Mouse (Mus musculus) stomach, embryonic 14.5 days (tissue): Measurements from ENCODE around the gene Olfr319. TPM values are rescaled to one million over a fixed set of nuclear protein-coding genes. Genes with fewer than 3 reads are reported as not detected.
"Not testable (repeated sequence)": the region's sequence is repeated elsewhere in the genome, so short reads cannot be mapped to it uniquely, and the experiment has no call there.

Source experiments
- ATAC-seq: fragments of 200-750 bp; cut with Nextera tagmentation; 2 replicates; pipeline ENCODE4 v1.8.0; 2017; ENCODE audit warnings: low read depth, moderate TSS enrichment; ENCODE audit not compliant: insufficient number of reproducible peaks, insufficient read depth, low FRiP score
- H3K27ac ChIP-seq: fragments of 300-500 bp; sonication (generic); 2 replicates; pipeline ENCODE4 v1.5.1; 2014; ENCODE audit warnings: mild to moderate bottlenecking, low read length, moderate library complexity, mixed read lengths
- H3K27me3 ChIP-seq: fragments of 300-500 bp; sonication (generic); 2 replicates; pipeline ENCODE4 v1.6.1; 2014; ENCODE audit warnings: low read length, control low read depth, mixed read lengths; ENCODE audit not compliant: control insufficient read depth, insufficient read depth
- H3K36me3 ChIP-seq: fragments of 300-500 bp; sonication (generic); 2 replicates; pipeline ENCODE4 v1.6.1; 2014; ENCODE audit warnings: mild to moderate bottlenecking, control low read depth, low read length, moderate library complexity, mixed read lengths; ENCODE audit not compliant: control insufficient read depth, insufficient read depth
- H3K4me1 ChIP-seq: fragments of 300-500 bp; sonication (generic); 2 replicates; pipeline ENCODE4 v1.6.1; 2014; ENCODE audit warnings: low read length, control low read depth, mixed read lengths; ENCODE audit not compliant: control insufficient read depth, insufficient read depth
- H3K4me2 ChIP-seq: fragments of 300-500 bp; sonication (generic); replicated peaks from 2 replicates; pipeline ENCODE4 v1.6.1; 2014; ENCODE audit warnings: low read depth, low read length, control low read depth
- H3K4me3 ChIP-seq: fragments of 300-500 bp; sonication (generic); 2 replicates; pipeline ENCODE4 v1.5.1; 2014; ENCODE audit warnings: low read depth, low read length, control low read depth
- H3K9ac ChIP-seq: fragments of 300-500 bp; sonication (generic); replicated peaks from 2 replicates; pipeline ENCODE4 v1.6.1; 2014; ENCODE audit warnings: low read depth, mild to moderate bottlenecking, control low read depth, low read length, moderate library complexity, mixed read lengths
- H3K9me3 ChIP-seq: fragments of 300-500 bp; sonication (generic); 2 replicates; pipeline ENCODE4 v1.6.1; 2016; ENCODE audit warnings: low read depth, low read length, control low read depth; ENCODE audit not compliant: control insufficient read depth
- WGBS: fragments of 180-500 bp; shearing (Covaris S2); extraction: QIAGEN DNeasy Blood & Tissue Kit; methylation state at CpG from one replicate; pipeline ENCODE4 v1.1.7; 2014; 5-methylcytosine and 5-hydroxymethylcytosine counted together
- polyA plus RNA-seq: library from polyadenylated mRNA; unstranded; fragments of >200 nt; fragmentation: Nextera tagmentation; extraction: Ambion mirVana; gene quantifications from 2 replicates; pipeline ENCODE4 v1.2.1, GENCODE M21; 2014

The Olfr319 gene
- polyA plus RNA-seq, 1 experiment from 2014 or later = not detected

DNA sequence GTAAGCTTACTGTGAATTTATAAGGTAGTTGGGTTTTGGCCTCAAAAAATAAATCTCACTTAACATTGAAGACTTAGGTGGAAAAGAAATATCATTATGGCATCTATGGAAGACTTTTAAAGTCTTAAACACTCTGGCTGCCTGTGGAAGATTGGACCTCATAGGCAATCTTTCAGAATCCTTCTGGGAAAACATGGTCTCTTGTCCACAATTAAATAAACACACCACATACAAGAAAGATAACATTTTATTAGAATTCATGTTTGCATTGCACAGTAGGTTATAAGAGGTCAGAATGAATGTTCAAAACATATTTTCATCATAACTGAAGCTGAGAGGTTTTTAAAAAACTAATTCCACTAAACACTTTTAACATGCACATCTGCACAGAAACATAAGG is 25.0 kb downstream of the Olfr319 start, which contains the start of gene Olfr318:
Gene Olfr318, minus strand, starts transcription at position 101 of the 400 bp plus-strand sequence.
- no peaks in the 10 kb centered on the region for H3K9me3 ChIP-seq
- no peak within 1 kb of the TSS for H3K4me2 ChIP-seq
- no peak within 1 kb of the TSS for H3K4me3 ChIP-seq
- H3K27me3 ChIP-seq = no peaks in the 10 kb centered on the region
- no peak for ATAC-seq
- no peaks in the 10 kb centered on the region for H3K36me3 ChIP-seq
- H3K9ac ChIP-seq = no peak within 1 kb of the TSS
- H3K27ac ChIP-seq = no peak within 1 kb of the TSS
- H3K4me1 ChIP-seq = no peaks in the 10 kb centered on the region

DNA sequence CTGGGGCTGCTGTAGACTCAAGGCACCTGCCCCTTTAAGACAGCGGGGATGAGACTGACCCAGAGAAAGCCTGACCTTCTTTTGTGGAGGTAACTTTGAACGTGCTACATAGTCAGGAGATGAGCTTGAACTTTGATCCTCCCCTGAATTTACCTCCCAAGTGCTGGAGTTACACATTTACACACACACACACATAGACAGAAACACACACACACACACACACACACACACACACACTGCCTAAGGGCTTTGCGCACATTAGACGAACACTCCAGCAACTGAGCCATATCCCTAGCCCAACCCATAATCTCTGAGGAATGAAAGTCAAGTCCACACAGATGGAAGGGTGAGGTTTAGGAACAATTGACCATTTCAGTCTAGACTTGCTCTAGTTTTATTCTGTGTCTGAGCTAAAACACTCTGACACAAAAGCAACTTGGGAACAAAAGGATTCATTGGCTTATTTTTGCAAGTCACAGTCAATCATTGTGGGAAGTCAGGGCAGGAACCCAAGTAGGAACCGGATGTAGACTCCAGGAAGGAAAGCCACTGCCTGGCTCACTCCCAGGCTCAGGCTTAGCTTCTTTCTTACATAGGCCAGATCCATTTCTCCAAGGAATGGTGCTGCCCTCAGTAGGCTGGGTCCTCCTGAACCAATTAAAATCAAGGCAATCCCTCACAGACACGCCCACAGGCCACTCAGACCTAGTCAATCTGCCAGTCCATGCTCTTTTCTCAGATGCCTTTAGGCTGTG is 29.1 kb downstream of the Olfr319 start:
- not testable (repeated sequence) for ATAC-seq, H3K36me3 ChIP-seq
- 75% methylated on average over 6 of the region's 6 CpGs for WGBS

DNA sequence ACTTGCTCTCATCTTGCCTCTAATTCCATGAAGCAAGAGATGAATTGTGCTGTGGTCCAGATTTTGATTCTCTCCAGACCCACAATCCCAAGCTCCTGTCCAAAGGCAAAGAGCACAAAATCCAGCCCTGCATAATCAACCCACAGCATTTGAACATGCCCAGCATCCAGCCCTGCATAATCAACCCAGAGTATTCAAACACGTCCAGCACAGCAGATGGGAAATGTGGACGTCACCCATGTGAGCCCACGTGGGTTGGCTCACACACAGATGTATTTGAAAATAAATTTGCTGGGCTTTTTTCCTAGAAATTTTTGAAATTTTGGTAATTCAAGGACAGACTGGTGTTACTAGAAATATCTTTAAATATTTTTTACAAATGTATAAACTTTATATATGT is 34.4 kb downstream of the Olfr319 start:
- Histone ChIP-seq H3K27ac (no peak overlapping the region), H3K36me3 (no peaks in the 10 kb centered on the region), H3K27me3 (no peaks in the 10 kb centered on the region), H3K4me1 (no peaks in the 10 kb centered on the region), H3K9me3 (no peaks in the 10 kb centered on the region), H3K4me2 (no peak overlapping the region), H3K4me3 (no peak overlapping the region), H3K9ac (no peak overlapping the region)
- ATAC-seq = no peak
- 60% methylated on average over 3 of the region's 3 CpGs for WGBS

More for the DNA sequence above, 29.1 kb downstream of the Olfr319 start:
- not testable (repeated sequence) for H3K27ac ChIP-seq, H3K27me3 ChIP-seq, H3K4me1 ChIP-seq, H3K4me2 ChIP-seq, H3K9me3 ChIP-seq, H3K4me3 ChIP-seq, H3K9ac ChIP-seq

DNA sequence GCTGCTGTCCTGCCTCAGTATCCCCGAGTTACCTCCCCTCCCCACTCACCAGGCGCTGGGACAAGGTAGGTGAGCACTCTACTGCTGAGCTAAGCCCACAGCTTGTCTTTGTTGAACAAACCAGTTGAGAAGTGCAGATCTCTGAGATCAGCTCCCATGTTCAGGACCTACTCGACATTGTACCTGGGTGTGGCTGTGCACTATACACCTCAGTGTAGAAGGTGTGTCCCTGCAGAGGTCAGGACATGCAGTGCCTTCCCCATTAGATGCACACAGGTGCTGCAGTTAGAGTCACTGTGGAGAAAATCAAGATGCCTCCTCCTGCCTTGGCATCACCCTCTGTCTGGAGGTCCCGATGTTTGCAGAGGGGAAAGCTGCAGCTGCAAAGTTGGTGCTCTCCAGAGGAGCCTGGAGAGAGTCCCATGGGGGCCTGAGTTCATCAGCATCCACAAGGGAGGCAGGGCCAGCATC is 39.9 kb downstream of the Olfr319 start, which contains the start of gene Olfr317:
Gene Olfr317, minus strand, starts transcription at position 421 of the 471 bp plus-strand sequence.
- no peaks in the 10 kb centered on the region for H3K36me3 ChIP-seq
- no peak for ATAC-seq
- no peak within 1 kb of the TSS for H3K4me2 ChIP-seq
- WGBS = 63% methylated on average over 4 of the region's 4 CpGs
- H3K27ac ChIP-seq = no peak within 1 kb of the TSS
- no peaks in the 10 kb centered on the region for H3K9me3 ChIP-seq
- no peaks in the 10 kb centered on the region for H3K4me1 ChIP-seq
- no peaks in the 10 kb centered on the region for H3K27me3 ChIP-seq
- no peak within 1 kb of the TSS for H3K4me3 ChIP-seq
- no peak within 1 kb of the TSS for H3K9ac ChIP-seq

DNA sequence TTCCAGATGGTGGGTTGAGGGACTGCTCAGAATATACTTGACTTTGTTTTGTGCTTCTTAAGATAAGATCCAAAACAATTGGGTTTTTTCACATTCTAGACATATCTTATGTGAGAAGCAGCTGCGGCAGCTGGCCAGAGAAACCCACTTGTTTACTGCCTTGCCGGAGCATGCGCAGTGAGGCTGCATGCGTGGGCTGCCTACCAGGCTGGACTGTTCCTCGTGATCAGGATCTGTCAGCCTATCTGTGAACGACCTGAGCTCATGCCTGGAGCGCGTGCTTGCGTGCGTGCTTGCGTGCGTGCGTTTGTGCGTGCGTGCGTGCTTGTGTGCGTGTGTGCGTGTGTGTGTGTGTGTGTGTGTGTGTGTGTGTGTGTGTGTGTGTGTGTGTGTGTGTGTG is 52.1 kb downstream of the Olfr319 start:
- not testable (repeated sequence) for H3K27me3 ChIP-seq, H3K9ac ChIP-seq, H3K4me3 ChIP-seq, H3K36me3 ChIP-seq, H3K4me2 ChIP-seq, H3K4me1 ChIP-seq, H3K27ac ChIP-seq, H3K9me3 ChIP-seq, ATAC-seq
- 78% methylated on average over 18 of the region's 18 CpGs for WGBS

DNA sequence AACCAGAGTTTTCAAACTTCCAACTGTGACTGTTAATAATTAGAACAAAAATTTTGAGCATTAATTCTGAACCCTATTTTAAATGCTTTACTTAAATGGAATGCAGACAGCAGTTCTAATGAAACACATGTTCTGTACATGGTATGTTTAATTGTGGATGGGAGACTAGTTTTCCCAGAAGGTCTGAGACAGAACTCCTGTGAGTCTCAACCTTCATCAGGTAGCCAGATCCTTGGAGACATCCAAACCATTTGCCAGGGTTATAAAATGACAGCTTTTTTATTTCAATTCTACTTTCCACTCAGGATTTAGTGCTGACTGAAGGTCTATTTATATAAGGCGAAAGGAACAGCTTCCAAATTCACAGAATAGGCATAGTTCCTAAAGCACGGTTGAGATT is 53.5 kb downstream of the Olfr319 start, which contains the start of gene Olfr316:
Gene Olfr316, plus strand, starts transcription at position 301 of the 400 bp plus-strand sequence.
- no peak for ATAC-seq
- WGBS = 79% methylated on average over 2 of the region's 2 CpGs
- H3K9ac ChIP-seq = no peak within 1 kb of the TSS

More for the DNA sequence above, 53.5 kb downstream of the Olfr319 start, which contains the start of gene Olfr316:
- Histone ChIP-seq H3K27ac (no peak within 1 kb of the TSS), H3K4me3 (no peak within 1 kb of the TSS), H3K4me1 (no peaks in the 10 kb centered on the region), H3K36me3 (no peaks in the 10 kb centered on the region), H3K9me3 (no peaks in the 10 kb centered on the region), H3K4me2 (no peak within 1 kb of the TSS), H3K27me3 (no peaks in the 10 kb centered on the region)

Other genes starting within 250 kb of the Olfr319 start
- gene Lypd9, start 246.2 kb upstream of the Olfr319 start, polyA plus RNA-seq = not detected in 2 replicates
- gene Olfr30, start 236.9 kb upstream of the Olfr319 start, polyA plus RNA-seq = not detected in 2 replicates
- gene Olfr332, start 206.6 kb upstream of the Olfr319 start, polyA plus RNA-seq = not detected in 2 replicates
- gene Olfr331, start 196.6 kb upstream of the Olfr319 start, polyA plus RNA-seq = not detected in 2 replicates
- not detected in 2 replicates for gene Olfr330, start 164.3 kb upstream of the Olfr319 start, polyA plus RNA-seq
- not detected in 2 replicates for gene Olfr329-ps, start 152.7 kb upstream of the Olfr319 start, polyA plus RNA-seq
- gene Olfr328, start 143.5 kb upstream of the Olfr319 start, polyA plus RNA-seq = 0.12 TPM in 1 of 2 replicates, not detected in the other
- not detected in 2 replicates for gene Olfr224, start 128.6 kb upstream of the Olfr319 start, polyA plus RNA-seq
- not detected in 2 replicates for gene Olfr325, start 121.4 kb upstream of the Olfr319 start, polyA plus RNA-seq
- gene Olfr324, start 104.0 kb upstream of the Olfr319 start, polyA plus RNA-seq = not detected in 2 replicates
- gene 2210407C18Rik, start 83.1 kb upstream of the Olfr319 start, polyA plus RNA-seq = 0.58 and 0.90 TPM in 2 replicates
- not detected in 2 replicates for gene Olfr323, start 68.7 kb upstream of the Olfr319 start, polyA plus RNA-seq
- gene Trim58, start 58.7 kb upstream of the Olfr319 start, polyA plus RNA-seq = 0.14 TPM in 1 of 2 replicates, not detected in the other
- gene Olfr322, start 40.4 kb upstream of the Olfr319 start, polyA plus RNA-seq = not detected in 2 replicates
- not detected in 2 replicates for gene Olfr320, start 18.1 kb upstream of the Olfr319 start, polyA plus RNA-seq
- gene Olfr318, start 24.9 kb downstream of the Olfr319 start, polyA plus RNA-seq = not detected in 2 replicates
- not detected in 2 replicates for gene Olfr317, start 40.0 kb downstream of the Olfr319 start, polyA plus RNA-seq
- gene Olfr316, start 53.6 kb downstream of the Olfr319 start, polyA plus RNA-seq = not detected in 2 replicates
- not detected in 2 replicates for gene Olfr315, start 74.0 kb downstream of the Olfr319 start, polyA plus RNA-seq
- gene Olfr314, start 83.8 kb downstream of the Olfr319 start, polyA plus RNA-seq = not detected in 2 replicates
- 5.0 and 8.7 TPM in 2 replicates for gene Fam183b, start 102.8 kb downstream of the Olfr319 start, polyA plus RNA-seq
- gene Olfr313, start 115.8 kb downstream of the Olfr319 start, polyA plus RNA-seq = not detected in 2 replicates
- not detected in 2 replicates for gene Olfr312, start 130.1 kb downstream of the Olfr319 start, polyA plus RNA-seq
- gene Olfr311, start 140.1 kb downstream of the Olfr319 start, polyA plus RNA-seq = not detected in 2 replicates
- 11.4 and 12.4 TPM in 2 replicates for gene Gm12258, start 148.0 kb downstream of the Olfr319 start, polyA plus RNA-seq
- gene 2810021J22Rik, start 168.1 kb downstream of the Olfr319 start, polyA plus RNA-seq = 7.1 and 9.4 TPM in 2 replicates
- 7.5 and 8.2 TPM in 2 replicates for gene Zfp39, start 205.1 kb downstream of the Olfr319 start, polyA plus RNA-seq
- gene Btnl10, start 218.7 kb downstream of the Olfr319 start, polyA plus RNA-seq = 0.07 TPM in 1 of 2 replicates, not detected in the other
- 211 and 222 TPM in 2 replicates for gene Rnf187, start 239.8 kb downstream of the Olfr319 start, polyA plus RNA-seq
- 31.2 and 32.5 TPM in 2 replicates for gene Hist3h2ba, start 249.8 kb downstream of the Olfr319 start, polyA plus RNA-seq